Mouse (Mus musculus) heart, embryonic 16.5 days (tissue): ENCODE data around the gene Tdrd5. TPM values are rescaled to one million over a fixed set of nuclear protein-coding genes. Genes with fewer than 3 reads are reported as not detected.
"Not testable (repeated sequence)": the region's sequence is repeated elsewhere in the genome, so short reads cannot be mapped to it uniquely, and the experiment has no call there.

Experiments
- ATAC-seq: fragments of 200-750 bp; cut with Nextera tagmentation; replicated peaks from 2 replicates; pipeline ENCODE4 v1.8.0; 2017; ENCODE audit warnings: moderate number of reproducible peaks; ENCODE audit not compliant: insufficient read depth, low FRiP score; ENCODE audit errors: extremely low read depth
- H3K27ac ChIP-seq: fragments of 300-500 bp; sonication (generic); 2 replicates; pipeline ENCODE4 v1.5.1; 2014; ENCODE audit warnings: mild to moderate bottlenecking, low read length, control low read depth, moderate library complexity
- H3K27me3 ChIP-seq: fragments of 300-500 bp; sonication (generic); 2 replicates; pipeline ENCODE4 v1.6.1; 2014; ENCODE audit warnings: low read length, mixed read lengths; ENCODE audit not compliant: control insufficient read depth, insufficient read depth
- H3K36me3 ChIP-seq: fragments of 300-500 bp; sonication (generic); 2 replicates; pipeline ENCODE4 v1.6.1; 2014; ENCODE audit not compliant: control insufficient read depth, insufficient read depth
- H3K4me1 ChIP-seq: fragments of 300-500 bp; sonication (generic); 2 replicates; pipeline ENCODE4 v1.6.1; 2014; ENCODE audit warnings: low read length, mixed read lengths; ENCODE audit not compliant: control insufficient read depth, insufficient read depth
- H3K4me2 ChIP-seq: fragments of 300-500 bp; sonication (generic); 2 replicates; pipeline ENCODE4 v1.6.1; 2014; ENCODE audit warnings: low read depth, mild to moderate bottlenecking, control low read depth, low read length
- H3K4me3 ChIP-seq: fragments of 300-500 bp; sonication (generic); 2 replicates; pipeline ENCODE4 v1.5.1; 2014; ENCODE audit warnings: mild to moderate bottlenecking, control low read depth, low read length
- H3K9ac ChIP-seq: fragments of 300-500 bp; sonication (generic); 2 replicates; pipeline ENCODE4 v1.6.1; 2014; ENCODE audit warnings: low read length, control low read depth
- H3K9me3 ChIP-seq: fragments of 300-500 bp; sonication (generic); replicated peaks from 2 replicates; pipeline ENCODE4 v1.6.1; 2016; ENCODE audit warnings: low read length; ENCODE audit not compliant: control insufficient read depth
- WGBS: fragments of 180-500 bp; shearing (Covaris S2); extraction: QIAGEN DNeasy Blood & Tissue Kit; methylation state at CpG from one replicate; pipeline ENCODE4 v1.1.7; 2014; 5-methylcytosine and 5-hydroxymethylcytosine counted together
- polyA plus RNA-seq: library from polyadenylated mRNA; unstranded; fragments of >200 nt; fragmentation: Nextera tagmentation; extraction: Ambion mirVana; gene quantifications from 2 replicates; pipeline ENCODE4 v1.2.1, GENCODE M21; 2015

Tdrd5 gene
- polyA plus RNA-seq, 1 experiment from 2014 or later: 0.88 TPM

DNA sequence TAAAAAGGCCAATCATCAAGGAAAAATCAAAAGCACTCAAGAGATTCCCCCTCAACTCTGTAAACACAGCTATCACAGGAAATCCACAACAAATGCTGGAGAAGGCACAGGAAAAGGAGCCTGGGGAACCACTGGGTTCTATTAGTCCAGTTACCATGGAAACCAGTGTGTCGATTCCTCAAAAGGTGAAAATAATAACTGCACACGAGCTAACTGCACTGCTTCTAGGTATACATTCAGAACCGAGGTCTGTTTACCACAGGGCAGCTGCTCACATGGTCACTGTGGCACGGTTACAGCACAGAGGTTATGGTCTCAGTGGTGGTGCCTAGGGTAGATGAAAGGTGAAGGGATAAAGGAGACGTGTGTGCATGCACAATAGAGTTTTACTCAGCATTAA, 31.8 kb downstream of the Tdrd5 start:
- no peak for ATAC-seq
- H3K27me3 ChIP-seq: no peaks in the 10 kb centered on the region
- no peaks in the 10 kb centered on the region for H3K36me3 ChIP-seq
- no peaks in the 10 kb centered on the region for H3K9me3 ChIP-seq
- 57% methylated on average over 5 of the region's 5 CpGs for WGBS
- no peak overlapping the region for H3K4me3 ChIP-seq
- no peak overlapping the region for H3K9ac ChIP-seq
- H3K4me1 ChIP-seq: no peaks in the 10 kb centered on the region
- no peak overlapping the region for H3K27ac ChIP-seq
- no peak overlapping the region for H3K4me2 ChIP-seq

DNA sequence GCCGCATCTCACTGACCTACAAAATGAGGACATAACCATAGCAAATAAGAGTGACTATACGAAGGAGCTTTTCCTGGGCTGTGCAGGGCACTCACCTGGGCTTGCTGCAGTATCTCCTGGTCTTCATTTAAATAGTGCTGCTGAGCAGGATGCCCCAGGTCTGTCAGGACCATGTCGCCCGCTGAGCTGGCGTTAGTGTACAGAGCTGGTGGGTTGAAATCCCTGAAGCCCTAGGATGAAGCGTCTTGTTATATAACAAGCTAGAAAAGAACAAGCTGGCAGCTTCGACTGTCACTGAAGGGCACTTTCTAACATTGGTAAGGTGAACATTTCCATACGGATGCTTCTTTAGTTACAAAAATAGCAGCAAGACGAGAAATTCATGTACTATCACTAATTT, 33.0 kb downstream of the Tdrd5 start:
- Histone ChIP-seq H3K4me1 (no peaks in the 10 kb centered on the region), H3K27me3 (no peaks in the 10 kb centered on the region), H3K9ac (no peak overlapping the region), H3K9me3 (no peaks in the 10 kb centered on the region), H3K36me3 (no peaks in the 10 kb centered on the region), H3K4me3 (no peak overlapping the region), H3K4me2 (no peak overlapping the region), H3K27ac (no peak overlapping the region)
- no peak for ATAC-seq
- WGBS: 68% methylated on average over 9 of the region's 9 CpGs

DNA sequence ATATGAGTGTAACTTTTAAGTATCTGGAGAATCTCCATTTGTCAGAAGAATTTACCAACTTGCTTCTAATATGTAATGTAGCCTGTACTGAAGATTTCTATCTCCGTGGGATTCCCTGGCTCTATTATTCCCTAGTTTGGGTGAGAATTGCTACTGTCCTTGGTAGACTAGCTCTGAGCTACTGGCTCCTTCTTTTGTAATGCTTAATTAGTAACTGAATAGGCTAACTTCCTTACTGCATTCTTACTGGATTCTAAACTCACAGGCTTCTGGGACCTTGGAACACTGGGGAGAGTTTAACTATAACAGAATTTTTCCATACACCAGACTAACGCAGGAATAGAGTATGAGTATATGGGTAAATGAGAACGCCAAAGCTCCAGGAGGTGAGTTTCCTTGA, 34.9 kb downstream of the Tdrd5 start:
- WGBS: 49% methylated on average over 3 of the region's 3 CpGs
- not testable (repeated sequence) for H3K27me3 ChIP-seq, H3K9me3 ChIP-seq, H3K9ac ChIP-seq, ATAC-seq, H3K4me2 ChIP-seq, H3K27ac ChIP-seq, H3K4me1 ChIP-seq, H3K4me3 ChIP-seq, H3K36me3 ChIP-seq

DNA sequence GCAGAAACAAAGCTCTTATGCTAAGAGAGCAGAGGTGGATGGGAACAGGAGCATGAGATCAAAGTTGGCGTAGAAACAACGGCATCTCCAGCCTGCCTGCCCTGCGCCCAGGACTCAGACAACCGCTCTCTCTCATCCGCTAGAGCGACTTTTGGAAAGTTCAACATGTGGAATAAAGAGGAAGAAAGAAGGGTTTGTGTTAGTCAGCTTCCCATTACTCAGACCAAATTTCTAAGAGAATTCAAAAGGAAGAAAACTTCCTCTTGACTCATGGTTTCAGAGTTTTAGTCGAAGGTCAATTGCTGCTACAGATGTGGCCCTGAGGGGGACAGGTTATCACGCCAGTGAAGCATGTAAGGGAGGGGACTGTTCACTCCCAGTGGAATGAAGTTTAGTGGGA, 39.5 kb downstream of the Tdrd5 start:
- 82% methylated on average over 8 of the region's 8 CpGs for WGBS
- Histone ChIP-seq H3K27ac (no peak overlapping the region), H3K9ac (no peak overlapping the region), H3K4me1 (no peaks in the 10 kb centered on the region), H3K27me3 (no peaks in the 10 kb centered on the region), H3K4me3 (no peak overlapping the region), H3K4me2 (no peak overlapping the region), H3K36me3 (no peaks in the 10 kb centered on the region), H3K9me3 (no peaks in the 10 kb centered on the region)
- no peak for ATAC-seq

DNA sequence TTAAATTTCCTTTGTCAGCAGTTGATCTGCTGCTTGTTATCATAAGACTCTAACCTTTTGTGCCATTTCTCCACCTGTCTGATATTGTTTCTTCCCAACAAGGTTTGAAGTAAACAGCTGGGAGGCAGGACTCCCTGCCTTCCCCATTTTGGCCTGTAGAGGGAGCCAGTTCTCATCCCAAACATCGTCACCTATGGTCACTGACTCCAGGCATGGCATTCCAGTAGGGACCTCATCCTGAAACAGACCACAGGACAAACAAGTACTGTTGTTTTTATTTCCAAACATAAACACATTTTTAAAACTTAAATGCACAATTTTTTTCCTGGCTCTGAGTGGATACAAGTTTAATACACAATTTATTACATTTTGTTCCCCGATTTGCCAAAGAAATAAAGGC, 40.1 kb downstream of the Tdrd5 start:
- no peak for ATAC-seq
- no peaks in the 10 kb centered on the region for H3K27me3 ChIP-seq
- WGBS: 51% methylated on average over 2 of the region's 2 CpGs
- H3K4me3 ChIP-seq: no peak overlapping the region
- no peak overlapping the region for H3K27ac ChIP-seq
- H3K4me1 ChIP-seq: no peaks in the 10 kb centered on the region
- H3K9me3 ChIP-seq: no peaks in the 10 kb centered on the region
- H3K4me2 ChIP-seq: no peak overlapping the region
- H3K36me3 ChIP-seq: no peaks in the 10 kb centered on the region
- no peak overlapping the region for H3K9ac ChIP-seq

DNA sequence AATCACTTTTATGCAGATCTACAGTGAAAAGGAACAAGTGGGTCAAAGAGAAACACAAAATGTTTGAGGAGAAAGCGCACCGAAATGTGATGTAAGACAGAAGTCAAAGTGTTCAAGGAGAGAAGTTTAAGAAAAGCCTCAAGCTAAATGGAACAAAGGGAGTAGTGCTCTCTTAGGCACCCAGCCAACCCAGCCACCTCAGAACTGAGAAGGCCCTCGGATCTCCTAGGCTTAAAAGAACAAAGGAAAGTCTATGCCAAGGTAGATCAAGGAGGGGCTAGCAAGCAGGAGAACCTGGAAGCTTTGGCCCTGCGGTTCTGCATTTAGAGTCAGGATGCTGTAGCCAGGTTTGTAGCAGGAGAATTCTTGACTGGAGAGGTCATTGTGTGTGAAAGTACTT, 48.6 kb downstream of the Tdrd5 start:
- ATAC-seq: no peak
- no peak overlapping the region for H3K27ac ChIP-seq
- H3K27me3 ChIP-seq: no peaks in the 10 kb centered on the region
- H3K36me3 ChIP-seq: no peaks in the 10 kb centered on the region
- H3K4me1 ChIP-seq: no peaks in the 10 kb centered on the region
- no peaks in the 10 kb centered on the region for H3K9me3 ChIP-seq
- no peak overlapping the region for H3K9ac ChIP-seq
- no peak overlapping the region for H3K4me2 ChIP-seq
- 69% methylated on average over 4 of the region's 4 CpGs for WGBS
- no peak overlapping the region for H3K4me3 ChIP-seq

DNA sequence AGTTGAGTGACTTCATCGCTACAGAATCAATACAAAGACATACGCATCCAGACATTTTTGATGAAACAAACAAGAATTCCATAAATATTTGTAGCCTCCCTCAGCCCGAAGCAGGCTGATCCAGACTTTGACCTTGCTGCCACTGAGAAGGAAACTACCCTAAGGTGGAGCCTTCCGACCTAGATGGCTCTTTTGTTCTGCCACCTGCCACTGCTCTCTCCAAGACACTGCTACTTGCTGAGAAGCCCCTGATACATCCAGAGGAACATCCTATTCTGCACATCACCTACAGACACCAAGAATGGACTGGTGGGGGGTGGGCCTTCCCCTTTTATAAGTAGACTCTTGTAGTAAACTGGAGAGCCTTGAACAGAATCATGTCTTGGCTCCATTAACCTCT, 52.4 kb downstream of the Tdrd5 start:
- not testable (repeated sequence) for H3K36me3 ChIP-seq, H3K4me1 ChIP-seq, H3K4me2 ChIP-seq, H3K27me3 ChIP-seq, H3K9me3 ChIP-seq, H3K27ac ChIP-seq, H3K9ac ChIP-seq, H3K4me3 ChIP-seq, ATAC-seq
- 80% methylated on average over 4 of the region's 4 CpGs for WGBS

DNA sequence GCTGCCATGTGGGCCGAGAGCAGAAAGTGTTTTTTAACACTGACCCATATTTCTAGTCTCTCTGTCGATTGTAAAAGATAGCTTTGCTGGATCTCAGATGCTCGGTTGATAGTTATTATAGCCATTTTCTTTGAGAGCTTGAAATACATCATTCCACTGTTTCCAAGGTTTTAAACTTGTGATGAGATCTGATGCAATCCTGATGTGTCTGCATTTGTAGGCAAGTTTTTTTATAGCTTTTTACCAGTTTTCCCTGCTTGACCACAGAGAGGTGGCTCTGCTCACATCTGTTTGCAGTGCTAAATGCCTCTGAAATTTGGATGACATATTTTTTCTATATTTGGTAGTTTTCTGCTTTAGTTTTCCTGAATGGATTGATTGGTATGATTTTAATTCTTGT, 55.6 kb downstream of the Tdrd5 start:
- Histone ChIP-seq H3K9ac (no peak overlapping the region), H3K27ac (no peak overlapping the region), H3K27me3 (no peaks in the 10 kb centered on the region), H3K4me2 (no peak overlapping the region), H3K9me3 (no peaks in the 10 kb centered on the region), H3K4me1 (no peaks in the 10 kb centered on the region), H3K4me3 (no peak overlapping the region), H3K36me3 (no peaks in the 10 kb centered on the region)
- WGBS: 72% methylated on average over 3 of the region's 3 CpGs
- no peak for ATAC-seq

DNA sequence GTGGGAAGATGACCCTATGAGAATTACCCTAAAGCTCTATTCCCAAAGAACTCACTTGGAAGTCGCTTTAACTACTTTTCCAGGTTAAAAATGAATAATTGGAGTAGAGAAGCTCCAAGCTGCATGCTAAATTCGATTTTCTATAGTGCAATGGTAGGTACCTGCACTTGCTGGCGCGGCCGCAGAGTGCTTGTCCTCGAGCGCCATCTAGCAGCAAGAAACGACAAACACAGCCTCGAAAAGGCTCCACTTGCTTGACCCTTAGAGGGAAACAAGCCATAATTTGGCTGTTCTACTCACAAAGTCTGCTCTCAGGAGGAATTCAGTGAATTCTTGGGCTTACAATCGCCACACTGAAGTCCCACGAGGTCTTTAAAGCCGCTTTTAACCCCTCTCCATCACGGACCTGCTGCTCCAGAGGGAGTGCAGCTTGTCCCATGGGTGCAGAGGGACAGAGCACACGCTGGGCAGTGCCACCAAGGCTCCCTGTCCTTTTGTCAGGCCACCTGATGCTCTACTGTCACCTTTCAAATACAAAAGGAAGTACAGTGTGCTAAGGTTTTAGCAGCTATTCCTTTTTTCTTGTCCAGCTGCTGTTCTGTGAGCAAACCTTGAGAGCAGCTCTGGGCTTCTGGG, 61.6 kb downstream of the Tdrd5 start:
- Histone ChIP-seq H3K27me3 (no peaks in the 10 kb centered on the region), H3K9ac (no peak overlapping the region), H3K36me3 (no peaks in the 10 kb centered on the region), H3K4me2 (no peak overlapping the region), H3K9me3 (no peaks in the 10 kb centered on the region), H3K4me1 (no peaks in the 10 kb centered on the region), H3K4me3 (no peak overlapping the region), H3K27ac (no peak overlapping the region)
- 8% methylated on average over 14 of the region's 14 CpGs for WGBS
- no peak for ATAC-seq

DNA sequence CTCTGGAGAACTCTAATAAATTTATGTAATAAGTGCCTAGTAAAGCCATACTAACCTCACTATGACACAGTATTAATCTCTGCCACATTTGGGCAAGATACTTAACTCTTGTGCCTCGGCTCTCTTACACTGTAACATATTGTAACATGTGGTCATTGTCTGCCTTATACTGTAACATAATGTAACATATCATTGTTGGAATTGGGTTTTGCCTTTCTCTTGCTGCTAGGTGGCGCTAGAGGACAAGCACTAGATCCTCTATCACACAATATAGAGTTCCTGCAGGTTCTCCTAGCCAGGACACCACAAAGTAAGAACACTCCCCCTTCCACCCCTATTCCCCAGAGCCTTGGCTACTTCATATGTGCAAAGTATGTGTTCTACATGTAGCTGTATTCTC, 62.4 kb downstream of the Tdrd5 start:
- Histone ChIP-seq H3K4me3 (no peak overlapping the region), H3K27ac (no peak overlapping the region), H3K27me3 (no peaks in the 10 kb centered on the region), H3K4me1 (no peaks in the 10 kb centered on the region), H3K4me2 (no peak overlapping the region), H3K9ac (no peak overlapping the region), H3K36me3 (no peaks in the 10 kb centered on the region), H3K9me3 (no peaks in the 10 kb centered on the region)
- no peak for ATAC-seq
- 38% methylated on average over 2 of the region's 2 CpGs for WGBS
